Mouse (Mus musculus): ENCODE measurements at regions not wholly inside any gene's neighbourhood (a gene's known extent, or its start where the extent isn't known, plus 50 kb on each side); places are given as distances from the start of the nearest gene placed in this dataset.
A peak's percentile ranks its signal among the peaks of the same experiment; 100 is the strongest.

- no peak overlapping the region for H3K4me3 ChIP-seq
- ATAC-seq, result peak; percentile 79
- no peak overlapping the region for H3K27ac ChIP-seq
- H3K9ac ChIP-seq, result no peak overlapping the region
- H3K4me2 ChIP-seq, result no peak overlapping the region
- no peaks in the 10 kb centered on the region for H3K36me3 ChIP-seq (ENCODE audit: poor library complexity, severe bottlenecking)
- H3K4me1 ChIP-seq, result peaks cover 20% of the 10 kb centered on the region
- H3K27me3 ChIP-seq, result peaks cover 47% of the 10 kb centered on the region
- 3% methylated on average over 4 of the region's 4 CpGs for WGBS
- H3K9me3 ChIP-seq (replicated peaks), result no peaks in the 10 kb centered on the region
These were observed 412.5 kb downstream of the D3Ertd751e start for GRCm38 (mm10) chr3:42154909-42155308.

DNA sequence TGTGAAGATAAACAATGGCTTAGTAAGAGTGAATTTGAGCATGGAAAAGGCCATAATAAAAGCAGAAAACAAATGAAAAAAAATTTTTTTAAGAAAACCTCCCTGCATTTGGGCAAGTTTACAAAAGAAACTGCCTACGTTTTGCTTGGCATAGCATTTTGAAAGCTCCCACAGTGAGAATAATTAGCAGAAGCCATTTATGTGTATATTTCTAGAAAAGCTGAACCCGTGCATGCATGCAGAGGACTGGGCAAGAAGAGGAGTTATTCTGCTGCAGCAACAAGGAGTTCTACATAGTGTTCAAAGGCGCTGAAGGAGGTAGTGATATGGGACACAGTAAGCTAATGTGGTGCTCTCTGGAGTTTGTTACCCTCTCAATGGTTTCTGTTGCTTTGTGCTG, 421.3 kb downstream of the D3Ertd751e start:
- Histone ChIP-seq H3K36me3 (ENCODE audit: poor library complexity, severe bottlenecking) (no peaks in the 10 kb centered on the region), H3K9ac (no peak overlapping the region), H3K9me3 (replicated peaks) (no peaks in the 10 kb centered on the region), H3K4me2 (no peak overlapping the region), H3K4me3 (no peak overlapping the region), H3K4me1 (0 out of 2 replicates have a peak, but pooled peaks cover 2% of the 10 kb centered on the region), H3K27me3 (peaks cover 15% of the 10 kb centered on the region; the same call in 1 of the 2 replicates), H3K27ac (no peak overlapping the region)
- ATAC-seq, result no peak
- 24% methylated on average over 3 of the region's 3 CpGs for WGBS

DNA sequence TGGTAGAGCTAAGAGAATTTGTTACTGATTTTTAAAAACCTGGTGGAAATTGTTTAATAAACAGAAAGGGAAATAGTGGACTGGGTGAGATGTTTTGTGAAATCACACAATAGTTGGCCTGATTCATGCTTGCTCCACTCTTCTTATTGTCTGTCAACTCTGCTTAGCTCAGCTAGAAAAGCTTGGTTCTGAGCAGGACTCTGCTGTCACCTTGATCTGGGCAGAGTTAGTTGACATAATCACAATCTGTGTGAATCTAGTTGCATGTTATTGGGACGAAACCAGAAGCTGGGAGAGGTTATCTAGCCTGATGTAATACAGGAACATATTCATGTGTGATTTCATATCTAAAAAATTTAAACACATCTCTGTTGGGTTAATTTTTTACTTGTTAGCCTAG, 456.8 kb downstream of the D3Ertd751e start:
- Histone ChIP-seq H3K4me2 (no peak overlapping the region), H3K27ac (no peak overlapping the region), H3K4me1 (no peaks in the 10 kb centered on the region), H3K36me3 (ENCODE audit: poor library complexity, severe bottlenecking) (no peaks in the 10 kb centered on the region), H3K9me3 (replicated peaks) (no peaks in the 10 kb centered on the region), H3K4me3 (no peak overlapping the region), H3K9ac (no peak overlapping the region), H3K27me3 (no peaks in the 10 kb centered on the region)
- WGBS, result 89% methylated on average over 1 of the region's 1 CpGs
- ATAC-seq, result no peak

- WGBS, result 93% methylated on average over 6 of the region's 6 CpGs
- no peaks in the 10 kb centered on the region for H3K9me3 ChIP-seq (replicated peaks)
- no peaks in the 10 kb centered on the region for H3K27me3 ChIP-seq
- ATAC-seq, result no peak
- no peak overlapping the region for H3K4me3 ChIP-seq
- H3K36me3 ChIP-seq (ENCODE audit: poor library complexity, severe bottlenecking), result no peaks in the 10 kb centered on the region
- no peak overlapping the region for H3K4me2 ChIP-seq
- no peak overlapping the region for H3K27ac ChIP-seq
- H3K4me1 ChIP-seq, result no peaks in the 10 kb centered on the region
- no peak overlapping the region for H3K9ac ChIP-seq
These were observed 459.0 kb downstream of the D3Ertd751e start for GRCm38 (mm10) chr3:42201373-42201772.

DNA sequence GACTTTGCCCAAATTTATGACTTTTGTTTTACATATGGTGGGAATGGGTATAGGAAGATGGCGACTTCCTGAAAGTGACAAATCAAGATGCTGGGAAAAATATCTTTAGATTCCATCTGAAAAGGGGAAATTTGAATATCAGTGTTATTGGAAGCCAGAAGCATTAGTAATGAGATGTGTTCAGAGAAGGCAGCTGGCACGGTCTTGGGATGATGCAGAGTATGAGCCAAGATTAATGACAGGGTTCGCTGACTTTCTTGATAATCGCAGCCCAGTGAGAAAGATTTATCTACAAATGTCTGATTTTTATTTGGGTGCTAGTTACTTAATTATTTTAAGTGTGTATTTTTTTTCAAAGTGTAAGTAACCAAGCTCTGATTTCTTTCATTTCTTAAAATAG, 463.2 kb downstream of the D3Ertd751e start:
- Histone ChIP-seq H3K27ac (no peak overlapping the region), H3K4me1 (no peaks in the 10 kb centered on the region), H3K4me3 (no peak overlapping the region), H3K4me2 (no peak overlapping the region), H3K27me3 (no peaks in the 10 kb centered on the region), H3K36me3 (ENCODE audit: poor library complexity, severe bottlenecking) (no peaks in the 10 kb centered on the region), H3K9ac (no peak overlapping the region), H3K9me3 (replicated peaks) (no peaks in the 10 kb centered on the region)
- ATAC-seq, result peak; percentile 69; the same call in 1 of the 2 replicates
- WGBS, result 80% methylated on average over 4 of the region's 4 CpGs

DNA sequence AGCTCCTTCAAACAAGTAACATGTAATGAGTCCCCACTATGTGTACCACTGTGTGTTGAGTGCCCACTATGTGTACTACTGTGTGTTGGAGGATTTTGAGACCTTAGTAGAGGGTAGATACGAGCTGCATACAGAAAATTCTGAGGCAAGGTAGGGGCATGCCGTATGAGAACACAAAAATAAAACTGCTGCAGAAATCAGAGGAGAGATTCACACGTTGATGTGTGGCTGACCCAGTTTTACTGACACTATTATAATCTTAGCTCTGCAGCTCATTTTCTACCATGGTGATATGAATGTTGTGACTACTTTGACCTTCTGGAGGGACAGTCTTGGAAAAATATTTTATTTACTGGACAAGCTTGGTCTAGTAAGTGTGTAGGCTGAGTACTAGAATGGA, 469.0 kb downstream of the D3Ertd751e start:
- Histone ChIP-seq H3K4me2 (no peak overlapping the region), H3K9ac (no peak overlapping the region), H3K36me3 (ENCODE audit: poor library complexity, severe bottlenecking) (no peaks in the 10 kb centered on the region), H3K9me3 (replicated peaks) (no peaks in the 10 kb centered on the region), H3K4me3 (no peak overlapping the region), H3K4me1 (peaks cover 9% of the 10 kb centered on the region; the same call in 1 of the 2 replicates), H3K27ac (no peak overlapping the region), H3K27me3 (no peaks in the 10 kb centered on the region)
- WGBS, result 92% methylated on average over 3 of the region's 3 CpGs
- no peak for ATAC-seq

DNA sequence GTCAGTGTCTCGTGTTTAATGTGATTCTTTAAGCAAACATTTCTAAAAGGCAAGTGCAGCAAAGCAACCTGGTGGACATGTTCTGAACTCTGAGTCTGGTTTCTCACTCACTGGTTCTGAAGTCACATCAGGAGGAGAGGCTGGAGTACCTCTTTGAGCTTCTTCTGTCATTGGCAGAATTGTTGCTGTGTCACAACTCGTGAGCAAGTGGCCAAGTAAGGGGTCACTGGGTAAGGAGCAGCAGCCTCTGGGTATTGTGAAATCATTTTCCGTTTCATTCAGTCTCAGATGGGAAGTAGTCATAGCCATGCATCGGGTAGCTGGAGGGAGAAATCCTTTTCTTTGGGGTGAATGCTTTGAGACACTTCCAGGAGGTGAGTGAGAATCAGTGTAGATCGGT, 470.0 kb downstream of the D3Ertd751e start:
- H3K4me1 ChIP-seq, result peaks cover 9% of the 10 kb centered on the region; the same call in 1 of the 2 replicates
- no peak for ATAC-seq
- H3K36me3 ChIP-seq (ENCODE audit: poor library complexity, severe bottlenecking), result no peaks in the 10 kb centered on the region
- H3K4me3 ChIP-seq, result no peak overlapping the region
- 79% methylated on average over 5 of the region's 5 CpGs for WGBS
- no peaks in the 10 kb centered on the region for H3K9me3 ChIP-seq (replicated peaks)
- H3K9ac ChIP-seq, result no peak overlapping the region
- no peaks in the 10 kb centered on the region for H3K27me3 ChIP-seq
- H3K4me2 ChIP-seq, result no peak overlapping the region
- no peak overlapping the region for H3K27ac ChIP-seq

DNA sequence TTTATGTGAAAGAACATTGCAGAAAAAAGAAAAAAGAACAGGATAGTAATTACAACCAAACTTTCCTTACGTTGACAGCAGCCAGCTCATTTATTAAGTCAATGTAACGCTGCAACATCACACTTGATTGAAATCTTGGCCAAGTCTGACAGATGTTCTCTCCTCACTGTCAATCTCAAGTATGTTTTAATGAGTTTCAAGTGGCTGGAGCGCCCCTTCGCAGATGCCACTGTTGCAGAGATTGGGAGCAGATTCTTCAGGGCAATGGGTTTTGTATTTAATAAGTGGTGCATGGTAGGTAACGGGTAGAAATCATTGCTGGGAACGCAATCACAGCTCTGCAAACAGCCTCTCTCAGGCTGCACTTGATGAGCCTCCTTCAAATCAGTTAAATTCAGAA, 470.8 kb downstream of the D3Ertd751e start:
- Histone ChIP-seq H3K4me3 (no peak overlapping the region), H3K36me3 (ENCODE audit: poor library complexity, severe bottlenecking) (no peaks in the 10 kb centered on the region)
- 47% methylated on average over 6 of the region's 6 CpGs for WGBS

GRCm38 (mm10) chr3:42214624-42215276, 472.3 kb downstream of the D3Ertd751e start:
- H3K4me1 ChIP-seq, result peaks cover 9% of the 10 kb centered on the region; the same call in 1 of the 2 replicates
- H3K27ac ChIP-seq, result no peak overlapping the region
- peak; percentile 48; the same call in 1 of the 2 replicates for ATAC-seq
- no peak overlapping the region for H3K9ac ChIP-seq
- H3K27me3 ChIP-seq, result no peaks in the 10 kb centered on the region
- H3K36me3 ChIP-seq (ENCODE audit: poor library complexity, severe bottlenecking), result no peaks in the 10 kb centered on the region
- 41% methylated on average over 10 of the region's 10 CpGs for WGBS
- no peak overlapping the region for H3K4me2 ChIP-seq
- H3K4me3 ChIP-seq, result no peak overlapping the region
- no peaks in the 10 kb centered on the region for H3K9me3 ChIP-seq (replicated peaks)

More for the DNA sequence above, 470.8 kb downstream of the D3Ertd751e start:
- Histone ChIP-seq H3K27me3 (no peaks in the 10 kb centered on the region), H3K9me3 (replicated peaks) (no peaks in the 10 kb centered on the region), H3K4me2 (no peak overlapping the region), H3K4me1 (peaks cover 9% of the 10 kb centered on the region; the same call in 1 of the 2 replicates), H3K27ac (no peak overlapping the region), H3K9ac (no peak overlapping the region)
- no peak for ATAC-seq

DNA sequence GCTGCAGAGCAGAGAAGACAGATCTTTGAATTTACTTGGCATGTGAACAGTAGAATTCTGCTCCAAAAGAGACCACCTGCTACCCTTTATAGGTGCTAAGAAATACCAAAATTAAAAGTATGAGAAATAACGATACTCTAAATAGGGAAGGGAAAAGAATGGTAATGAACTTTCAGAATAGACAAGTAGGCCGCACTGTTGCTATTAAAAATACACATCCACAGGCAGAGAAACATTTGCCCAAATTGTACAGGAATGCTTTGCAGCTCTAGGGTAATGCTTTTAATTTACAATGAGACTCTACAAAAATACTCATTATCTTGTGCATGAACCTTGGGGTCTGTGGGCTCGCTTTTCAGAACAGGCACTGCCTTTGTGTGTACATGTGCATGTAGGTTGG, 476.3 kb downstream of the D3Ertd751e start:
- WGBS, result 80% methylated on average over 3 of the region's 3 CpGs

DNA sequence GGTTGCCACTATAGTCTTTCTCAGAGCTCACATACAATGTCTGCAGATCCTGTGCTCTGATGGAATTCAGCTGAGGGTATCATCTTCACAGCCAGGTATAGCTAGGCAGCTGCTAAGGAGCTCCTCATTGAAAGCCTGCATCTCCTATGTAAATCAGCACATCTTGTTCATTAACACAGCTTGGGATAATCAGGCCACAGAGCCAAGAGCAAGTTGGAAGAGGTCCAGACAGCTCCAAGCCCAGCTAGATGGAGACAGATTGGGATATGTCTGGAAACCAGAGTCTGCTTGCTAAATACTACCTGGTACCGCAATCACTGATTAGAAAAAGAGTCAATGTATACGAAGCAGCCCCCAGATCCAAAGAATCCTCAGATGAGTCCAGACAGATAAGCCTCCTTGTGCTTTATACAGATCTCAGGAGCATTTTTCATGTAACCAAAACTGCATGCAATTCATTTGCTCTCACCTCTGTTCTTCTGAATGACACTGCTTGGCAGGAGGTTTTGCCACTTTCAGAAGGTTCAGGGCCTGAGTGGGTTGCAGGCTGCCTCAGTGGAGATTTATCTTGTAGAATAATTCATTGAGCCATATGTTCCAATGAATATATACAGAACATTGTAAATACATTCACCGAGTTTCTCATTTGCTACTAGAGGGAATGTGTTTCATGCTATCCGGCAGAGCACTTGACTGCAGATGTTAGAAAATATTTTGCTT, 485.4 kb downstream of the D3Ertd751e start:
- Histone ChIP-seq H3K27me3 (no peaks in the 10 kb centered on the region), H3K36me3 (ENCODE audit: poor library complexity, severe bottlenecking) (no peaks in the 10 kb centered on the region), H3K27ac (peak overlapping the region; percentile 27; the same call in 1 of the 2 replicates), H3K4me3 (no peak overlapping the region), H3K9ac (no peak overlapping the region), H3K9me3 (replicated peaks) (no peaks in the 10 kb centered on the region), H3K4me1 (peaks cover 4% of the 10 kb centered on the region; the same call in 1 of the 2 replicates), H3K4me2 (no peak overlapping the region)
- 76% methylated on average over 4 of the region's 4 CpGs for WGBS
- peak; percentile 91 for ATAC-seq

More for the DNA sequence above, 476.3 kb downstream of the D3Ertd751e start:
- H3K4me1 ChIP-seq, result peaks cover 9% of the 10 kb centered on the region; the same call in 1 of the 2 replicates
- no peak overlapping the region for H3K4me3 ChIP-seq
- H3K36me3 ChIP-seq (ENCODE audit: poor library complexity, severe bottlenecking), result no peaks in the 10 kb centered on the region
- H3K4me2 ChIP-seq, result no peak overlapping the region
- no peak overlapping the region for H3K9ac ChIP-seq
- no peaks in the 10 kb centered on the region for H3K27me3 ChIP-seq
- no peaks in the 10 kb centered on the region for H3K9me3 ChIP-seq (replicated peaks)
- ATAC-seq, result no peak
- H3K27ac ChIP-seq, result no peak overlapping the region

DNA sequence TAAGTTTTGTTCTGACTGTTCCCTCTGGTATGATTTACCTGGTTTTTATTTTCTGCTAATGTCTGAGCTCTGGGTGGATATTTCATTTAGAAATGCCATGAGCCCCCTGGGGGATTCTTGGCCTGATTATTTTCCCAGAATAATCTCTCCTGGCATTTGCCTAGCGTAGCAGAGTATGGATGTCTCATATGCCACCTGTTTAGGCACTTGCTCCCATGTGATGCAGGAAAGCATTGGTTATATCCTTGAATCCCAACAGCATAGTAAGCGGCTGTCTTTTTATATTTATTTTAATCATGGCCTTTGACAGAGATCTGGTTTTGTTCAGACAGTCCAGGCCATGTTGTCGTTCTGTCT, 486.0 kb downstream of the D3Ertd751e start:
- WGBS, result 84% methylated on average over 3 of the region's 3 CpGs
- Histone ChIP-seq H3K9ac (no peak overlapping the region), H3K36me3 (ENCODE audit: poor library complexity, severe bottlenecking) (no peaks in the 10 kb centered on the region), H3K9me3 (replicated peaks) (no peaks in the 10 kb centered on the region), H3K4me3 (no peak overlapping the region), H3K4me2 (no peak overlapping the region), H3K4me1 (peaks cover 4% of the 10 kb centered on the region; the same call in 1 of the 2 replicates), H3K27ac (no peak overlapping the region), H3K27me3 (no peaks in the 10 kb centered on the region)
- ATAC-seq, result peak; percentile 42; the same call in 1 of the 2 replicates
